Mouse (Mus musculus): ENCODE results near the gene Ttc9b.

DNA sequence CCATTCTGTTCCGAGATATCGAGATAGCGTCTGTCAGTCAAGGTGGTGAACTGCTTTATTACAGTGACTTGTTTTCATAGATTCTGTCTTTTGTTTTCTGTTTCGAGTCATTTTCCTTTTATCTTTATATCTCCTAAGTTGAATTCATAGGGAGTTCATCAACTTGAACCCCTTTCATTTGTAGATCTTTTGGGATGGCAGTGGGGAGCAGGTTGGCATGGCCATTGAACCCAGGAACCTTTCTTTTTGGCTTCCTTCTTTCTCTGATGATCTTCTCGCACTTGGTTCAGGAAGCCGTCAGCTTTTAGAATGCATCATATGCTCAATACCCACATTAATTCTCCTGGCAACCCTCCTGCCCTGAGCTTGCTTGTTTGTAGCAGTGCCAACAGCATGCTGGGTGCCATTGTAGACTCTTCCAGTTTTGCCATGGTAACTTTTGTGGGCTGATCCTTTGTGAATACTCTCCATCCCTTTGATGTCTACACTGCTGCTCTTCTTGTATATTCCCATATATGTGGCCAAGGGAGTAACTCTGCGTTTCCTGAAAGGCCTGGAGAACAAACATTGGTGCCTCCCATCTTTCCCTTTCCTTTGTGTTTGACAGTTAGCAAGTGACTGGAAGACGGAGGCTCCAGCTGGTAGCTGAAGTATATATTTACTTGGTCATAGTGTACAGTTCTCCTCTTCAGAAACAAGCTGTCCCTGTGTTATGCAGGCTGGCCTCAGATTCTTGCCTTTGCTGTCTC, 39.8 kb upstream of the Ttc9b start:
- TF ChIP-seq CTCF (IDR thresholded peaks at IDR 0.05; ENCODE audit: low read depth, low read length) (no peak), POLR2A (IDR thresholded peaks at IDR 0.05; ENCODE audit: insufficient read depth, low read length) (no peak), EP300 (IDR thresholded peaks at IDR 0.05; ENCODE audit: insufficient read depth, low read depth, low read length) (no peak)
